ENCODE assay signal across 9 mouse cellular contexts in genomic region chr5:93136956-93137586, GRCm38 (mm10). TPM values are rescaled to one million over a fixed set of nuclear protein-coding genes. Genes with fewer than 3 reads are reported as not detected.
DNase-seq lines count a peak whose midpoint lies in the region; ATAC-seq and TF ChIP-seq lines count a peak whose summit lies in the region.
"Had no signal": no experiment of that assay in that cellular context is flagged by ENCODE, and none has a peak within 500 bp of the region (broad histone marks: within the 10 kb centered on the region; RNA-seq: fewer than 3 reads in every experiment).

No protein-coding gene starts in this region.

- peak; percentile 59 for ATAC-seq in embryonic facial prominence, embryonic 15.5 days (ENCODE audit: insufficient number of reproducible peaks, low FRiP score, low TSS enrichment, low read depth)
- ATAC-seq in heart, embryonic 16.5 days (replicated peaks; ENCODE audit: extremely low read depth, insufficient read depth, low FRiP score): peak; percentile 86
- peak; percentile 61 for ATAC-seq in limb, embryonic 15.5 days (ENCODE audit: insufficient number of reproducible peaks, low FRiP score, low TSS enrichment, low read depth)
- ATAC-seq: Patski had no signal

- no peak for DNase-seq in layer of hippocampus, adult 2 months (ENCODE audit: low spot score in 2 of 2)
- DNase-seq in layer of hippocampus, adult 8-10 months (ENCODE audit: low spot score in 2 of 2): no peak
- DNase-seq in spleen, adult 12 weeks (ENCODE audit: low spot score): peak; percentile 50
- no peak for DNase-seq in retina, postnatal 1 day
- DNase-seq in kidney, postnatal 14 days: no peak

- H3K36me3 ChIP-seq in embryonic facial prominence, embryonic 15.5 days: peaks cover 28% of the 10 kb centered on the region; the same call in 1 of the 2 replicates
- H3K36me3 ChIP-seq in heart, embryonic 16.5 days (ENCODE audit: control insufficient read depth, insufficient read depth): peaks cover 16% of the 10 kb centered on the region
- peaks cover 27% of the 10 kb centered on the region for H3K36me3 ChIP-seq in limb, embryonic 15.5 days

- H3K4me3 ChIP-seq in layer of hippocampus, adult 2 months: no peak overlapping the region
- no peak overlapping the region for H3K4me3 ChIP-seq in embryonic facial prominence, embryonic 15.5 days (replicated peaks)
- no peak overlapping the region for H3K4me3 ChIP-seq in heart, embryonic 16.5 days (ENCODE audit: low read length)
- H3K4me3 ChIP-seq in limb, embryonic 15.5 days: no peak overlapping the region

- no peak overlapping the region for H3K9ac ChIP-seq in embryonic facial prominence, embryonic 15.5 days
- peak overlapping the region; percentile 61; the same call in 1 of the 2 replicates for H3K9ac ChIP-seq in heart, embryonic 16.5 days (ENCODE audit: low read length)
- no peak overlapping the region for H3K9ac ChIP-seq in limb, embryonic 15.5 days

- no peak for TF ChIP-seq CTCF in layer of hippocampus, adult 2 months (conservative IDR thresholded peaks at IDR 0.05)

- peak overlapping the region; percentile 19; the same call in 1 of the 2 replicates for H3K4me2 ChIP-seq in embryonic facial prominence, embryonic 15.5 days (replicated peaks)
- H3K4me2 ChIP-seq in heart, embryonic 16.5 days (ENCODE audit: low read depth, low read length): peak overlapping the region; percentile 56
- H3K4me2 ChIP-seq in limb, embryonic 15.5 days: no peak overlapping the region

- peaks cover 55% of the 10 kb centered on the region for H3K4me1 ChIP-seq in embryonic facial prominence, embryonic 15.5 days
- peaks cover 57% of the 10 kb centered on the region for H3K4me1 ChIP-seq in heart, embryonic 16.5 days (ENCODE audit: control insufficient read depth, insufficient read depth, low read length)
- peaks cover 47% of the 10 kb centered on the region for H3K4me1 ChIP-seq in limb, embryonic 15.5 days

- 44% methylated on average over 5 of the region's 5 CpGs for WGBS in embryonic facial prominence, embryonic 15.5 days
- WGBS in heart, embryonic 16.5 days: 13% methylated on average over 5 of the region's 5 CpGs
- 40% methylated on average over 5 of the region's 5 CpGs for WGBS in limb, embryonic 15.5 days

- peak overlapping the region; percentile 79 for H3K27ac ChIP-seq in layer of hippocampus, adult 2 months
- H3K27ac ChIP-seq in embryonic facial prominence, embryonic 15.5 days (replicated peaks): peak overlapping the region; percentile 87
- H3K27ac ChIP-seq in heart, embryonic 16.5 days (ENCODE audit: low read length): peak overlapping the region; percentile 99
- H3K27ac ChIP-seq in limb, embryonic 15.5 days: peak overlapping the region; percentile 79

- H3K27me3 ChIP-seq in embryonic facial prominence, embryonic 15.5 days: no peaks in the 10 kb centered on the region
- no peaks in the 10 kb centered on the region for H3K27me3 ChIP-seq in heart, embryonic 16.5 days (ENCODE audit: control insufficient read depth, insufficient read depth, low read length)
- H3K27me3 ChIP-seq in limb, embryonic 15.5 days: no peaks in the 10 kb centered on the region
- H3K27me3 ChIP-seq: Patski had no signal

- H3K9me3 ChIP-seq in embryonic facial prominence, embryonic 15.5 days (replicated peaks): no peaks in the 10 kb centered on the region
- peaks cover 7% of the 10 kb centered on the region for H3K9me3 ChIP-seq in heart, embryonic 16.5 days (replicated peaks; ENCODE audit: control insufficient read depth, low read length)
- H3K9me3 ChIP-seq in limb, embryonic 15.5 days: no peaks in the 10 kb centered on the region

RNA-seq across cellular contexts. Expression of gene Sept11, which starts 43.8 kb away (rescaled TPM):
- 100 to 1,000 TPM; 107 to 115 TPM for total RNA-seq in layer of hippocampus, adult 2 months (2021)
- 100 to 1,000 TPM; 105 to 119 (median 113) TPM for total RNA-seq in layer of hippocampus, adult 8-10 months (2022)
- polyA plus RNA-seq in embryonic facial prominence, embryonic 15.5 days (2015; fragmentation: Nextera tagmentation; extraction: Ambion mirVana): 195 and 200 TPM in 2 replicates
- 89.7 and 92.8 TPM in 2 replicates for polyA plus RNA-seq in heart, embryonic 16.5 days (2015; fragmentation: Nextera tagmentation; extraction: Ambion mirVana)
- 180 and 188 TPM in 2 replicates for polyA plus RNA-seq in limb, embryonic 15.5 days (2015; fragmentation: Nextera tagmentation; extraction: Ambion mirVana)
